Mouse (Mus musculus) lung, adult 10 weeks (tissue): ENCODE data around the gene 9930111J21Rik2. TPM values are rescaled to one million over a fixed set of nuclear protein-coding genes. Genes with fewer than 3 reads are reported as not detected.

Source experiments
- polyA plus RNA-seq: library from polyadenylated mRNA; stranded (reverse); fragments of 350-450 nt; fragmentation: Illumina TruSeq; extraction: RNeasy Lipid Tissue Mini Kit (QIAGEN cat#74804); gene quantifications from one replicate; pipeline ENCODE4 v1.2.3, GENCODE M21; 2014; ENCODE audit warnings: low read depth, low replicate concordance; ENCODE audit not compliant: insufficient read depth

9930111J21Rik2 gene
- polyA plus RNA-seq: 3.5 TPM

GRCm38 (mm10) chr11:49051093-49051891 lies at the start of gene 9930111J21Rik2:
Gene 9930111J21Rik2, minus strand, starts transcription at chr11:49051242.

GRCm38 (mm10) chr11:49076001-49076757 lies 25.1 kb upstream of the 9930111J21Rik2 start, which contains the start of gene Ifi47:
Gene Ifi47, plus strand, starts transcription at chr11:49076587.

GRCm38 (mm10) chr11:49063713-49064469 lies 12.8 kb upstream of the 9930111J21Rik2 start, which contains the start of gene Tgtp2:
Gene Tgtp2, minus strand, starts transcription at chr11:49064206.

GRCm38 (mm10) chr11:48994018-48994417 lies 57.0 kb downstream of the 9930111J21Rik2 start, which contains the start of gene Tgtp1:
Gene Tgtp1, minus strand, starts transcription at chr11:48994172.

GRCm38 (mm10) chr11:48991740-48992520 lies 59.1 kb downstream of the 9930111J21Rik2 start, which contains the start of gene Gm12185:
Gene Gm12185, minus strand, starts transcription at chr11:48992226.

GRCm38 (mm10) chr11:48979251-48979650 lies 71.8 kb downstream of the 9930111J21Rik2 start, which contains the start of gene 9930111J21Rik1:
Gene 9930111J21Rik1, minus strand, starts transcription at chr11:48979398.

GRCm38 (mm10) chr11:48978240-48978939 lies 72.7 kb downstream of the 9930111J21Rik2 start, which contains the start of gene Olfr56:
Gene Olfr56, plus strand, starts transcription at chr11:48978889.

Other genes starting within 250 kb of the 9930111J21Rik2 start
- 15.0 TPM for gene Trim41, start 233.9 kb downstream of the 9930111J21Rik2 start, polyA plus RNA-seq
- 2.8 TPM for gene Trim7, start 225.1 kb downstream of the 9930111J21Rik2 start, polyA plus RNA-seq
- 8.9 TPM for gene Gm12184, start 224.6 kb downstream of the 9930111J21Rik2 start, polyA plus RNA-seq
- gene Irgm1, start 179.6 kb downstream of the 9930111J21Rik2 start, polyA plus RNA-seq: 22.6 TPM
- 0.97 TPM for gene Gm5431, start 149.0 kb downstream of the 9930111J21Rik2 start, polyA plus RNA-seq
- 2.9 TPM for gene Psme2b, start 105.1 kb downstream of the 9930111J21Rik2 start, polyA plus RNA-seq
- gene Olfr56, start 72.4 kb downstream of the 9930111J21Rik2 start, polyA plus RNA-seq: 0.87 TPM
- 1.6 TPM for gene 9930111J21Rik1, start 71.8 kb downstream of the 9930111J21Rik2 start, polyA plus RNA-seq
- 0.61 TPM for gene Gm12185, start 59.0 kb downstream of the 9930111J21Rik2 start, polyA plus RNA-seq
- gene Tgtp1, start 57.1 kb downstream of the 9930111J21Rik2 start, polyA plus RNA-seq: 6.5 TPM
- gene Tgtp2, start 13.0 kb upstream of the 9930111J21Rik2 start, polyA plus RNA-seq: 23.2 TPM
- 39.1 TPM for gene Ifi47, start 25.3 kb upstream of the 9930111J21Rik2 start, polyA plus RNA-seq
- not detected for gene Olfr1396, start 63.6 kb upstream of the 9930111J21Rik2 start, polyA plus RNA-seq
- gene Olfr1395, start 91.0 kb upstream of the 9930111J21Rik2 start, polyA plus RNA-seq: not detected
- gene Olfr1394, start 103.1 kb upstream of the 9930111J21Rik2 start, polyA plus RNA-seq: not detected
- 0.89 TPM for gene Btnl9, start 135.9 kb upstream of the 9930111J21Rik2 start, polyA plus RNA-seq
- 10.9 TPM for gene Zfp62, start 152.1 kb upstream of the 9930111J21Rik2 start, polyA plus RNA-seq
- 66.7 TPM for gene Mgat1, start 192.9 kb upstream of the 9930111J21Rik2 start, polyA plus RNA-seq
- gene Olfr1393, start 227.1 kb upstream of the 9930111J21Rik2 start, polyA plus RNA-seq: not detected
- not detected for gene Olfr1392, start 234.0 kb upstream of the 9930111J21Rik2 start, polyA plus RNA-seq